Mouse (Mus musculus): Measurements from ENCODE around the gene Hoxc12.
A peak's percentile ranks its signal among the peaks of the same experiment; 100 is the strongest.

The Hoxc12 gene

DNA sequence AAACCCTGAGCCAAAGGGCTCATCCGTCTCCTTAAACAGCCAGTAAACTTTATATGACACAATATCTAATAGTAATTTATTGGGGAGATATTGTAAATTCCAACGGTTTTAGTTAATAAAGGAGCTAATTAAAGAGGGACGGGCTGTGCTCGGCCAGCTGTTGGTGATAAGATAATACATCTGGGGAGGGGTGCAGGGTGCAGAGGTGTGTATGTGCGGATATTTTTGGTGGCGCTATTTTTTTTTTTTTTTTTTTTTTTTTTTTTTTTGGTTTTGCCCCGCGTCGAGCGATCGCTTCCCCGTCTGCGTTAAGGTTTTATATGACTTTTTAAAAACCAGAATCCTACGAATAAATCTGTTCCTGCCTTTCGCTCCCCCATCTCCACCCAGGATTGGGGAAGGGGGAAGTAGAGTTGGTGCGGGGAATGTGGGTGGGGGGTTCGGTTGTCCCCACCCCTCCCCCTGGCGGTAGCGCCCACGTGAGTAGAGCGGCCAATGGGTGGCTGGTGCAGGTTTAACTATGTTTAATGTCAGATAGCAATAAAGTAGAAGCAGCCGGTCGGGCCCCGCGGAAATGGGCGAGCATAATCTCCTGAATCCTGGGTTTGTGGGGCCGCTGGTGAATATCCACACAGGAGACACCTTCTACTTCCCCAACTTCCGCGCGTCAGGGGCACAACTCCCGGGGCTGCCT lies at the start of gene Hoxc12:
Gene Hoxc12 (plus strand): TSS at position 479 of the 694 bp plus-strand sequence.
- peak; percentile 79 for DNase-seq (ENCODE audit: low read depth, low spot score)

DNA sequence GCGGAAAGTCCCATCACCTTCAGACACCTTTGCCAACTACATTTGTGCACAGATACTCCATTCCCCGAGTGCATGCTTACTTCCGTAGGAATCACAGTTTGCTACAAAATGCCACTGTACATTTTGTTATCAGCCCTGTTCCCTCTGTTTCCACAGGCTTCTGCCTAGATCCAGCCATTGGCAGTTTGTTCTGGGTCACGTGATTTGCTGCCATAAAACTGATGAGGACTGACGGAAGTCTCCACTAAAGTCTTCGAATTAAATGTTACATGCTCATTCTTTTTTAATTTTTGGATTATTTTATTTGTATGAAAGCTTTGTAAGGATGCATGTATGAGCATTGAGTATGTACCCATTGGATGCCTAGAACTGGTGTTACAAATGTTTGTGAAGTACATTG lies 41.4 kb upstream of the Hoxc12 start:
- DNase-seq (ENCODE audit: low read depth, low spot score) = no peak

- DNase-seq (ENCODE audit: low read depth, low spot score) = no peak
Measured at GRCm38 (mm10) chr15:102904946-102905345, 31.6 kb upstream of the Hoxc12 start.

- no peak for DNase-seq (ENCODE audit: low read depth, low spot score)
Measured at GRCm38 (mm10) chr15:102909536-102909935, 27.0 kb upstream of the Hoxc12 start.

GRCm38 (mm10) chr15:102910038-102910437 lies 26.5 kb upstream of the Hoxc12 start:
- DNase-seq (ENCODE audit: low read depth, low spot score) = no peak

DNA sequence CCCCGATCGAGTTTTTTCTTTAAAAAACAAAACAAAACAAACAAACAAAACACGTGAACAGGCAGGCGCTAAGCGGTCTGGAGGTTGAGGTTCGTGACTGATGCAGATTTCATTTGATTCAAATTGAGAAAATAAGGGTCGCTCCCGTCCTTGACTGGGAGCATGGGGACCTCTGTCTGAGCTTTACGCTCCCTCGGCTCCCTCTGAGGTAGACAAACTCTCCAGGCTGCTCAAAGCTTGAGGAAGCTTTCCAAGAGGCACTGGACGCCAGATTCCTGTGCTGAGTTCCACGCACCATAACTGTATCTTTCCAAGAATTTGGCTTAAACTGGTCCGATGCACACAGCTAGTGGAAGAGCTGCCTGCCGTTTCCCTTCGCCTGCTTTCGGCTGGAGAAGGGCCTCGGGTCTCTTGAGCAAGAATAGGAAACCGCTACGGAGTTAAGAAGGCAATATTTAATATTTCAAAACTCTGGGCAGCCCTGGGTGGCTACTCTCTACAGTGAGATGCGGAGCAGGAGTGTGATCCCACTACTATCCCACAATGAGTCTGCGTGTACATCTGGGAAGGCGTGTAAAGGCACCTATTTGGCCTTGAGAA lies 26.0 kb upstream of the Hoxc12 start:
- DNase-seq (ENCODE audit: low read depth, low spot score) = peak; percentile 46

DNA sequence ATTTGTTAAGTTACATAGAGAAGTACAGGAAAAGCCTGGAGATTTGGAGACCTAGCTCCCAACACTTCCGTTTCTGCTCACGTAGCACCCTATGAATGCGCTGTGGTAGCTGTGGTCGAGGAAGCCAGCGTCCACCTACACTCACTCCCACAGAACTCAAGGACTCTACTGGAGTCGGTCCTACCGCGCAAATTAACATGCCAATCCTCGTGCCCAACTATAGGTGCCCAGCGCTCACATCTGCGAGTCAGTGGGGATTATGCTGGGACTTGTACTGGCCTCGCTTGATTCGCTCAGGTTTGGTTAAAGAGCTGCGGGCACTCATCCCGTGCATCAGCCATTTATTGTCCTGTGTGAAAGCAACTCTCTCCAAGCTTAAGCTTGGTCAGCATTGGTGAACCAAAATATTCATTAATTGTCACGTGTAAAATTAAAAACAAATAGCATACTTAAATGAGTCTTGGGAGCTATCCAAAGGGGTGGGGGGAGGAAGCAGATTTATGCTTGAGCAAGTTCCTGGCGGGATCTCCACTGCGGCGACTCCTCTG lies 23.4 kb upstream of the Hoxc12 start:
- peak; percentile 23 for DNase-seq (ENCODE audit: low read depth, low spot score)

GRCm38 (mm10) chr15:102917972-102918572 lies 18.5 kb upstream of the Hoxc12 start:
- no peak for DNase-seq (ENCODE audit: low read depth, low spot score)

GRCm38 (mm10) chr15:102918611-102919265 lies 17.8 kb upstream of the Hoxc12 start:
- DNase-seq (ENCODE audit: low read depth, low spot score) = no peak

DNA sequence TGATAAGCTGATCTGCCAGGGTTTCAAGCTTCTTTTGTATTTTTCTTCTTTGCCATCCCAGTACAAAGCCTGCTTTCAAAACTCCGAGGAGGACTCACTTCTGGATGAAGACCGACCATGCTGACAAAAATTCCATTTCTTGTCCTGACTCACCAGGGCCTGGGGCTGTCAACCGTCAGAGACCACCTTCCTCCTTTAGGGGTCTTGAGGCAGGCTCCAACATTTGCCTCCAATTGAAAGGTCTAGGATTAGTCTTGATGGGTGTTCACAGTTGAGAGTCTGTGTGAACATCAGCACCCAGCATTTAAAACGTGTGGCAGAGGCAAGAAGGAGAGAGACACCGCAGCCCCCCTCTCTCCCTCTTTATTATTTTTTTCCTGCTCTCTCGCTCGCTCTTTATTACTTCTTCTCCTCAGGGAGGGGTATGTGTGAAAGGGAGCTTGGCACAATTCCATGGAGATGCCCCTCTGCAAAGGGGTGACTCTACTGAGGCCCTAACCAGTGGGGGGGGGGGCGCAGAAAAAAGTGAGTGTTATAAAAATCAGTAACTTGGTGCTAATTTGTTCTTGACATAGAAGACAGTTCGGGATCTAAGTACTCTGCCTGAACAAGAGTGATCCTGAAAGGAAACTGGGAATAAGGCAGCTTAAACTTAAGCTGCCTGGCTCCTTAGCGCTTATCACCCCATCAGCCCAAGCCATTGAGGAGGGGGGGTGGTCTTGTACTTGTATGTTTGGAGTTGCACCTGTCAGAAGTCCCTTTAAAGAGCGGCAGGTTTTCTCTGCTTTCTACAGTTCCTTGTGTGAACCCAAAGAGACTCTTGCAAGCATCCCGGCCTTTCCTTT lies 17.0 kb upstream of the Hoxc12 start:
- DNase-seq (ENCODE audit: low read depth, low spot score) = no peak

- peak; percentile 100 for DNase-seq (ENCODE audit: low read depth, low spot score)
Measured at GRCm38 (mm10) chr15:102920619-102921018, 15.9 kb upstream of the Hoxc12 start.

- peak; percentile 67 for DNase-seq (ENCODE audit: low read depth, low spot score)
Measured at GRCm38 (mm10) chr15:102921053-102922011, 15.2 kb upstream of the Hoxc12 start, which contains the start of gene Hoxc13. Hoxc13 (plus strand) TSS chr15:102921103.

- DNase-seq (ENCODE audit: low read depth, low spot score) = peak; percentile 63
Measured at GRCm38 (mm10) chr15:102922012-102922362, 14.6 kb upstream of the Hoxc12 start.

- no peak for DNase-seq (ENCODE audit: low read depth, low spot score)
Measured at GRCm38 (mm10) chr15:102922636-102923500, 13.7 kb upstream of the Hoxc12 start.

DNA sequence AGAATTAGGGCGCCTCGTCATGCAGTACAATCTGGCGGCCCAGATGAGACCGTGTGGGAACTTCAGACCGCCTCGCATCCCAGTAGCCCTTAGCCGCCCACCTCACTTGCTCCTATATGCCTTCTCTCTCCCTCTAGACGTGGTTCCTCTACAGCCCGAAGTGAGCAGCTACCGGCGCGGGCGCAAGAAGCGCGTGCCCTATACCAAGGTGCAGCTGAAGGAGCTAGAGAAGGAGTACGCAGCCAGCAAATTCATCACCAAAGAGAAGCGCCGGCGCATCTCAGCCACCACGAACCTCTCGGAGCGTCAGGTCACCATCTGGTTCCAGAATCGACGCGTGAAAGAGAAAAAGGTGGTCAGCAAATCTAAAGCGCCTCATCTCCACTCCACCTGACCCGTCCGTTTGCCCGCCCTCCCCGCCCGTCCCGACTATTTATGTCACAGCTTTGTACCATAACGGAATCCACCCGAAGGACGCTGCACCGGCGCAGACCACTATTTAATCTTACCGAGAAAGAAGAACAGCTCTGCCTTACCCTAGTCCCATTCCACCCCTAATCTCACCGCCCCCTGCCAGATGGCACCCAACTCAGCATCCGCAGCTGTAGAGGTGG lies 9.4 kb upstream of the Hoxc12 start:
- DNase-seq (ENCODE audit: low read depth, low spot score) = no peak

DNA sequence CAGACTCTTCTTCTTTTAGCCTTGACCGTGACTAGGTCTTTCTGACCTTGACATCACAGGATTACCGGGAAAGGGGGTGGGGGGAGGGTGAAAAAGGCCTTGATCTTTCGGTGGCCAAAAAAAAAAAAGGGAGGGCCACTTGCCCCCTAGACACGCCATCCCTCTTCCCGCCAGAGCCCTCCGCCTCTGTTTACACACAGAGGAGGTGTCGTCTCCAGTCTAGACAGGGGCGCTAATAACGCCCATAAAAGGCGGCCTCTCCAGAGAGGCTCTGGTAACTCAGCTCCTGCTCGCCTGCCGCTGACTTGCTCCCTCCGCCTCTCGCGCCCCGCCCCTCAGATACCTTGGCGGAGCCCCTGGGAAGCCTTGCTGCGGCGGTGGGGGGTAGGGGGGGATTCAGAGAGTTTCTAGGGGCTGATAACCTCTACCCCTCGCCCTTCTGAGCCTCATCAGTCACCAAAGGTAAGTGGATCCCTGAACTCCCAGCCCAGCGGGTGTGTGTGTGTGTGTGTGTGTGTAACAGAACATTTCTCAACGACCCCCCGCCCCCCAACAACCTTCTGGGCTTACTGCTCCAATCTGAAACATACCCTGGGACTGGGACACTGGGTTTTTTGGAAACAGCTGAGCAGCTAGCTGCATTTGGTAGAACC lies 4.7 kb upstream of the Hoxc12 start:
- peak; percentile 92 for DNase-seq (ENCODE audit: low read depth, low spot score)

DNA sequence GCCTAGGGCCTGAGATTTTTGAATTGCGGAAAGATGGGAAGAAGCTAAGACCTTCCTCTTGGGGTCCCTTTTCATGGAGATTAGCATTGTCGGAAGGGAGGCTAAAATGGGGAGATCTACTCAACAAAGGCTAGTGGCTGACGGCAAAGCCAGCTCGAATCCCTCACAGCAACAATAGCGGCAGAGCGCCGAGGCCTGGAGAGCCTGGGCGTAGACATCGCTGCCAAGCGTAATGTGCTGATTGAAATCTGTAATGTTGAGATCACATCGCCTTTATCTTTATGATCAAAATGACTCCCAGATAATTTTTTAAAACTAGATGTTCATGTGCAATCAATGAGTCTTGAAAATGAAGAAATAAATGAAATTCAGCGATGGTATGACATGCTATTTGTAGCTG lies 2.1 kb upstream of the Hoxc12 start:
- DNase-seq (ENCODE audit: low read depth, low spot score) = no peak

GRCm38 (mm10) chr15:102934897-102935296 lies 1.7 kb upstream of the Hoxc12 start:
- peak; percentile 83 for DNase-seq (ENCODE audit: low read depth, low spot score)
